In genomic region chr8:123066101-123066683, GRCm38 (mm10) we compare ENCODE assay signal across 7 mouse cellular contexts. TPM values are rescaled to one million over a fixed set of nuclear protein-coding genes. Genes with fewer than 3 reads are reported as not detected.
DNase-seq lines count a peak whose midpoint lies in the region; ATAC-seq and TF ChIP-seq lines count a peak whose summit lies in the region.

No protein-coding gene starts in this region.

- DNase-seq in embryonic facial prominence, embryonic 10.5 days (ENCODE audit: low spot score): no peak
- DNase-seq in hindbrain, postnatal 0 days (ENCODE audit: low spot score): peak; percentile 29
- DNase-seq in kidney, postnatal 25 days: no peak
- no peak for DNase-seq in adrenal gland, postnatal 25 days

- peak overlapping the region; percentile 92 for H3K9ac ChIP-seq in hindbrain, postnatal 0 days (replicated peaks; ENCODE audit: low read length)
- H3K9ac ChIP-seq in midbrain, embryonic 16.5 days (ENCODE audit: low read depth, low read length): peak overlapping the region; percentile 95

- peak overlapping the region; percentile 98 for H3K27ac ChIP-seq in embryonic facial prominence, embryonic 10.5 days (replicated peaks)
- H3K27ac ChIP-seq in hindbrain, postnatal 0 days: peak overlapping the region; percentile 94; the same call in 1 of the 2 replicates
- peak overlapping the region; percentile 94 for H3K27ac ChIP-seq in midbrain, embryonic 16.5 days (ENCODE audit: low read length)

- H3K4me2 ChIP-seq in hindbrain, postnatal 0 days (ENCODE audit: low read depth, low read length): peak overlapping the region; percentile 74
- H3K4me2 ChIP-seq in midbrain, embryonic 16.5 days (ENCODE audit: low read length): peak overlapping the region; percentile 87

- H3K9me3 ChIP-seq in megakaryocyte, embryonic 14.5 days: no peaks in the 10 kb centered on the region
- no peaks in the 10 kb centered on the region for H3K9me3 ChIP-seq in embryonic facial prominence, embryonic 10.5 days
- H3K9me3 ChIP-seq in hindbrain, postnatal 0 days (ENCODE audit: low read length): no peaks in the 10 kb centered on the region
- no peaks in the 10 kb centered on the region for H3K9me3 ChIP-seq in midbrain, embryonic 16.5 days (replicated peaks; ENCODE audit: control insufficient read depth, low read length, poor library complexity, severe bottlenecking)

- no peak for ATAC-seq in megakaryocyte, adult 5-6 weeks (ENCODE audit: poor library complexity, severe bottlenecking)
- no peak for ATAC-seq in hindbrain, postnatal 0 days
- no peak for ATAC-seq in midbrain, embryonic 16.5 days

- H3K4me3 ChIP-seq in megakaryocyte, embryonic 14.5 days (replicated peaks): peak overlapping the region; percentile 96
- H3K4me3 ChIP-seq in embryonic facial prominence, embryonic 10.5 days: peak overlapping the region; percentile 87
- peak overlapping the region; percentile 96 for H3K4me3 ChIP-seq in hindbrain, postnatal 0 days (ENCODE audit: low read length)
- peak overlapping the region; percentile 87 for H3K4me3 ChIP-seq in midbrain, embryonic 16.5 days (ENCODE audit: low read depth, low read length)

- peaks cover 33% of the 10 kb centered on the region for H3K36me3 ChIP-seq in megakaryocyte, embryonic 14.5 days (replicated peaks; ENCODE audit: low read length)
- H3K36me3 ChIP-seq in embryonic facial prominence, embryonic 10.5 days (replicated peaks): peaks cover 37% of the 10 kb centered on the region
- H3K36me3 ChIP-seq in hindbrain, postnatal 0 days (ENCODE audit: insufficient read depth, low read length): no peaks in the 10 kb centered on the region
- H3K36me3 ChIP-seq in midbrain, embryonic 16.5 days (ENCODE audit: control insufficient read depth, insufficient read depth, low read length): 0 out of 2 replicates have a peak, but pooled peaks cover 2% of the 10 kb centered on the region

- 41% methylated on average over 7 of the region's 7 CpGs for WGBS in embryonic facial prominence, embryonic 10.5 days
- WGBS in hindbrain, postnatal 0 days: 35% methylated on average over 7 of the region's 7 CpGs
- WGBS in midbrain, embryonic 16.5 days: 37% methylated on average over 7 of the region's 7 CpGs

- TF ChIP-seq CTCF in hindbrain, postnatal 0 days (IDR thresholded peaks at IDR 0.05; ENCODE audit: low read depth): peak; percentile 48

- no peaks in the 10 kb centered on the region for H3K27me3 ChIP-seq in megakaryocyte, embryonic 14.5 days (replicated peaks)
- H3K27me3 ChIP-seq in embryonic facial prominence, embryonic 10.5 days (replicated peaks; ENCODE audit: low read depth, poor library complexity, severe bottlenecking): no peaks in the 10 kb centered on the region
- no peaks in the 10 kb centered on the region for H3K27me3 ChIP-seq in hindbrain, postnatal 0 days (ENCODE audit: insufficient read depth, low read length)
- H3K27me3 ChIP-seq in midbrain, embryonic 16.5 days (ENCODE audit: control insufficient read depth, insufficient read depth, low read depth, low read length): no peaks in the 10 kb centered on the region

- peaks cover 43% of the 10 kb centered on the region for H3K4me1 ChIP-seq in megakaryocyte, embryonic 14.5 days
- peaks cover 24% of the 10 kb centered on the region for H3K4me1 ChIP-seq in embryonic facial prominence, embryonic 10.5 days
- 0 out of 2 replicates have a peak, but pooled peaks cover 7% of the 10 kb centered on the region for H3K4me1 ChIP-seq in hindbrain, postnatal 0 days (ENCODE audit: insufficient read depth, low read length)
- H3K4me1 ChIP-seq in midbrain, embryonic 16.5 days (ENCODE audit: control insufficient read depth, insufficient read depth, low read length): peaks cover 21% of the 10 kb centered on the region

RNA-seq across cellular contexts. Expression of gene Spg7, which starts 3.5 kb away (rescaled TPM):
- polyA plus RNA-seq in megakaryocyte, embryonic 14.5 days (2012; ENCODE audit: insufficient read depth, low replicate concordance): 9.5 and 14.6 TPM in 2 replicates
- 39.2 and 40.0 TPM in 2 replicates for total RNA-seq in megakaryocyte, adult 5-6 weeks (2015)
- 34.3 and 56.2 TPM in 2 replicates for total RNA-seq in megakaryocyte, adult 5-6 weeks (2017)
- 51.3 and 54.5 TPM in 2 replicates for polyA plus RNA-seq in embryonic facial prominence, embryonic 10.5 days (2016; fragmentation: Nextera tagmentation; extraction: Ambion mirVana)
- total RNA-seq in hindbrain, postnatal 0 days (2014; rRNA removed): 45.1 and 52.7 TPM in 2 replicates
- polyA plus RNA-seq in hindbrain, postnatal 0 days (2015; fragmentation: Nextera tagmentation; extraction: Ambion mirVana): 49.7 and 51.6 TPM in 2 replicates
- 47.4 and 48.2 TPM in 2 replicates for polyA plus RNA-seq in midbrain, embryonic 16.5 days (2015; fragmentation: Nextera tagmentation; extraction: Ambion mirVana)
- total RNA-seq in adrenal gland, postnatal 25 days (2021): 91.5 and 97.5 TPM in 2 replicates

RNA-seq across cellular contexts. Expression of gene Ankrd11, which starts 24.1 kb away (rescaled TPM):
- 46.9 and 49.4 TPM in 2 replicates for polyA plus RNA-seq in megakaryocyte, embryonic 14.5 days (2012; ENCODE audit: insufficient read depth, low replicate concordance)
- total RNA-seq in megakaryocyte, adult 5-6 weeks (2015): 86.2 and 87.9 TPM in 2 replicates
- 90.5 and 102 TPM in 2 replicates for total RNA-seq in megakaryocyte, adult 5-6 weeks (2017)
- polyA plus RNA-seq in embryonic facial prominence, embryonic 10.5 days (2016; fragmentation: Nextera tagmentation; extraction: Ambion mirVana): 41.2 and 49.2 TPM in 2 replicates
- 89.9 and 96.6 TPM in 2 replicates for total RNA-seq in hindbrain, postnatal 0 days (2014; rRNA removed)
- 74.4 and 75.9 TPM in 2 replicates for polyA plus RNA-seq in hindbrain, postnatal 0 days (2015; fragmentation: Nextera tagmentation; extraction: Ambion mirVana)
- polyA plus RNA-seq in midbrain, embryonic 16.5 days (2015; fragmentation: Nextera tagmentation; extraction: Ambion mirVana): 23.2 and 25.8 TPM in 2 replicates
- 111 TPM in 2 replicates for total RNA-seq in adrenal gland, postnatal 25 days (2021)

RNA-seq across cellular contexts. Expression of gene Rpl13, which starts 36.0 kb away (rescaled TPM):
- 3,221 and 4,089 TPM in 2 replicates for polyA plus RNA-seq in megakaryocyte, embryonic 14.5 days (2012; ENCODE audit: insufficient read depth, low replicate concordance)
- 726 and 746 TPM in 2 replicates for total RNA-seq in megakaryocyte, adult 5-6 weeks (2015)
- total RNA-seq in megakaryocyte, adult 5-6 weeks (2017): 1,905 and 2,227 TPM in 2 replicates
- 1,419 and 1,432 TPM in 2 replicates for polyA plus RNA-seq in embryonic facial prominence, embryonic 10.5 days (2016; fragmentation: Nextera tagmentation; extraction: Ambion mirVana)
- total RNA-seq in hindbrain, postnatal 0 days (2014; rRNA removed): 2,723 and 2,758 TPM in 2 replicates
- polyA plus RNA-seq in hindbrain, postnatal 0 days (2015; fragmentation: Nextera tagmentation; extraction: Ambion mirVana): 808 and 861 TPM in 2 replicates
- 639 and 669 TPM in 2 replicates for polyA plus RNA-seq in midbrain, embryonic 16.5 days (2015; fragmentation: Nextera tagmentation; extraction: Ambion mirVana)
- total RNA-seq in adrenal gland, postnatal 25 days (2021): 560 and 633 TPM in 2 replicates

RNA-seq across cellular contexts. Expression of gene Cpne7, which starts 51.0 kb away (rescaled TPM):
- 0.43 TPM in 1 of 2 replicates, not detected in the other for polyA plus RNA-seq in megakaryocyte, embryonic 14.5 days (2012; ENCODE audit: insufficient read depth, low replicate concordance)
- 0.11 TPM in 1 of 2 replicates, not detected in the other for total RNA-seq in megakaryocyte, adult 5-6 weeks (2015)
- total RNA-seq in megakaryocyte, adult 5-6 weeks (2017): 0.22 and 0.98 TPM in 2 replicates
- 1.8 and 2.0 TPM in 2 replicates for polyA plus RNA-seq in embryonic facial prominence, embryonic 10.5 days (2016; fragmentation: Nextera tagmentation; extraction: Ambion mirVana)
- 16.5 and 21.2 TPM in 2 replicates for total RNA-seq in hindbrain, postnatal 0 days (2014; rRNA removed)
- 11.9 and 13.4 TPM in 2 replicates for polyA plus RNA-seq in hindbrain, postnatal 0 days (2015; fragmentation: Nextera tagmentation; extraction: Ambion mirVana)
- 10.1 and 17.1 TPM in 2 replicates for polyA plus RNA-seq in midbrain, embryonic 16.5 days (2015; fragmentation: Nextera tagmentation; extraction: Ambion mirVana)
- total RNA-seq in adrenal gland, postnatal 25 days (2021): 4.6 and 6.4 TPM in 2 replicates
